In genomic region chr4:137853822-137854221, GRCm38 (mm10) we compare ENCODE assay signal across 11 mouse cellular contexts. TPM values are rescaled to one million over a fixed set of nuclear protein-coding genes. Genes with fewer than 3 reads are reported as not detected.
A peak's percentile ranks its signal among the peaks of the same experiment; 100 is the strongest.
DNase-seq lines count a peak whose midpoint lies in the region; ATAC-seq and TF ChIP-seq lines count a peak whose summit lies in the region.
"Had no signal": no experiment of that assay in that cellular context is flagged by ENCODE, and none has a peak within 500 bp of the region (broad histone marks: within the 10 kb centered on the region; RNA-seq: fewer than 3 reads in every experiment).

No protein-coding gene starts in this region.

- peak; percentile 42 for ATAC-seq in lung, postnatal 0 days
- ATAC-seq in CD4-positive, CD25-positive, alpha-beta regulatory T cell, adult 4 months, result peak; percentile 85
- ATAC-seq in monocyte, adult 5-6 weeks (replicated peaks; ENCODE audit: insufficient number of reproducible peaks, low FRiP score, low TSS enrichment, poor library complexity, severe bottlenecking), result peak; percentile 64
- no peak for ATAC-seq in kidney, embryonic 15.5 days (replicated peaks; ENCODE audit: low FRiP score)

- H3K4me1 ChIP-seq in lung, postnatal 0 days (ENCODE audit: insufficient read depth, low read depth, low read length), result no peaks in the 10 kb centered on the region
- peaks cover 10% of the 10 kb centered on the region for H3K4me1 ChIP-seq in lung, adult 2 months (ENCODE audit: control insufficient read depth, insufficient read depth, low read length)
- H3K4me1 ChIP-seq in kidney, embryonic 15.5 days, result peaks cover 11% of the 10 kb centered on the region; the same call in 1 of the 2 replicates

- intact Hi-C loops in heart, postnatal 25 days (cut with DNase I), result loop anchor here (5.0 kb wide), 1 partner anchor 253 kb away; no protein-coding TSS in a partner anchor

- H3K9ac ChIP-seq in lung, postnatal 0 days (replicated peaks; ENCODE audit: low read depth), result no peak overlapping the region
- H3K9ac ChIP-seq in kidney, embryonic 15.5 days, result no peak overlapping the region
- H3K9ac ChIP-seq: hindbrain, embryonic 14.5 days had no signal

- WGBS in lung, postnatal 0 days, result 73% methylated on average over 6 of the region's 6 CpGs
- 55% methylated on average over 6 of the region's 6 CpGs for WGBS in lung, adult 2 months
- 81% methylated on average over 6 of the region's 6 CpGs for WGBS in kidney, embryonic 15.5 days

- no peak for TF ChIP-seq CTCF in lung, postnatal 0 days (IDR thresholded peaks at IDR 0.05)
- no peak for TF ChIP-seq CTCF in lung, adult 2 months (IDR thresholded peaks at IDR 0.05; ENCODE audit: insufficient read depth, low read length)

- no peaks in the 10 kb centered on the region for H3K9me3 ChIP-seq in lung, postnatal 0 days (ENCODE audit: low read length)
- H3K9me3 ChIP-seq in kidney, embryonic 15.5 days (replicated peaks), result no peaks in the 10 kb centered on the region
- H3K9me3 ChIP-seq: limb, embryonic 10.5 days had no signal

- peak; percentile 21 for DNase-seq in lung, postnatal 0 days (ENCODE audit: low spot score)
- DNase-seq in lung, adult 2 months, result no peak
- DNase-seq in adrenal gland, postnatal 14 days, result peak; percentile 71
- no peak for DNase-seq in heart, postnatal 25 days (ENCODE audit: low spot score)
- DNase-seq: cerebellum, postnatal 14 days had no signal

- no peak for TF ChIP-seq EP300 in lung, postnatal 0 days (IDR thresholded peaks at IDR 0.05)

- H3K27ac ChIP-seq in lung, postnatal 0 days (ENCODE audit: low read length), result no peak overlapping the region
- no peak overlapping the region for H3K27ac ChIP-seq in kidney, embryonic 15.5 days
- H3K27ac ChIP-seq: hindbrain, embryonic 14.5 days; limb, embryonic 10.5 days; macrophage had no signal

- no peak for TF ChIP-seq POLR2A in lung, adult 2 months (IDR thresholded peaks at IDR 0.05; ENCODE audit: borderline replicate concordance, extremely low read depth, low read depth, low read length)

- H3K4me3 ChIP-seq in lung, postnatal 0 days (ENCODE audit: low read depth, low read length), result no peak overlapping the region
- H3K4me3 ChIP-seq in lung, adult 2 months (replicated peaks; ENCODE audit: extremely low read depth, low read depth, low read length), result no peak overlapping the region
- H3K4me3 ChIP-seq in kidney, embryonic 15.5 days (replicated peaks), result no peak overlapping the region
- H3K4me3 ChIP-seq: limb, embryonic 10.5 days had no signal

- H3K36me3 ChIP-seq in lung, postnatal 0 days (ENCODE audit: insufficient read depth, low read length), result no peaks in the 10 kb centered on the region
- no peaks in the 10 kb centered on the region for H3K36me3 ChIP-seq in kidney, embryonic 15.5 days
- H3K36me3 ChIP-seq: limb, embryonic 10.5 days had no signal

- H3K4me2 ChIP-seq in lung, postnatal 0 days (replicated peaks; ENCODE audit: low read depth, low read length), result no peak overlapping the region
- H3K4me2 ChIP-seq in kidney, embryonic 15.5 days, result no peak overlapping the region
- H3K4me2 ChIP-seq: hindbrain, embryonic 14.5 days had no signal

- H3K27me3 ChIP-seq in lung, postnatal 0 days (replicated peaks; ENCODE audit: insufficient read depth, low read length), result no peaks in the 10 kb centered on the region
- H3K27me3 ChIP-seq in kidney, embryonic 15.5 days, result no peaks in the 10 kb centered on the region

RNA-seq across cellular contexts. Expression of gene Ece1, which starts 8.2 kb away (rescaled TPM):
- polyA plus RNA-seq in lung, postnatal 0 days (2015; fragmentation: Nextera tagmentation; extraction: Ambion mirVana), result 65.7 and 80.9 TPM in 2 replicates
- polyA plus RNA-seq in lung, adult 2 months (2012; rRNA removed), result 111 and 113 TPM in 2 replicates
- polyA plus RNA-seq in CD4-positive, CD25-positive, alpha-beta regulatory T cell, adult 4 months (2017; shearing (Covaris generic)), result 10 to 100 TPM; 15.9 to 23.4 TPM
- total RNA-seq in adrenal gland, postnatal 14 days (2021), result 202 and 263 TPM in 2 replicates
- 7.1 to 11.7 TPM (median 9.6 TPM) in 3 replicates for total RNA-seq in monocyte, adult 5-6 weeks (2017)
- 53.7 and 58.5 TPM in 2 replicates for polyA plus RNA-seq in kidney, embryonic 15.5 days (2015; fragmentation: Nextera tagmentation; extraction: Ambion mirVana)
- total RNA-seq in heart, postnatal 25 days (2021), result 100 to 1,000 TPM in 1 of 2 experiments, 10 to 100 TPM in 1; 91.2 to 111 TPM

RNA-seq across cellular contexts. Expression of gene Alpl, which starts 57.6 kb away (rescaled TPM):
- polyA plus RNA-seq in lung, postnatal 0 days (2015; fragmentation: Nextera tagmentation; extraction: Ambion mirVana), result 2.2 and 3.0 TPM in 2 replicates
- 5.4 and 5.5 TPM in 2 replicates for polyA plus RNA-seq in lung, adult 2 months (2012; rRNA removed)
- 1 to 10 TPM; 1.5 to 2.8 TPM for polyA plus RNA-seq in CD4-positive, CD25-positive, alpha-beta regulatory T cell, adult 4 months (2017; shearing (Covaris generic))
- 16.5 and 19.0 TPM in 2 replicates for total RNA-seq in adrenal gland, postnatal 14 days (2021)
- total RNA-seq in monocyte, adult 5-6 weeks (2017), result not detected in 3 replicates
- 12.9 and 25.3 TPM in 2 replicates for polyA plus RNA-seq in kidney, embryonic 15.5 days (2015; fragmentation: Nextera tagmentation; extraction: Ambion mirVana)
- total RNA-seq in heart, postnatal 25 days (2021), result 10 to 100 TPM; 52.8 to 68.3 TPM
- polyA plus RNA-seq: macrophage had no signal

Comparison
In these comparisons a context has a peak if more than half of its experiments do, and no peak if none do; other contexts are left out.
1. DNase-seq: peak in lung, postnatal 0 days (single experiment) and adrenal gland, postnatal 14 days (single experiment); none in lung, adult 2 months (single experiment) and heart, postnatal 25 days (single experiment).